Mouse (Mus musculus) erythroblast, embryonic 14.5 days (primary cell): Measurements from ENCODE around the gene Os9. TPM values are rescaled to one million over a fixed set of nuclear protein-coding genes. Genes with fewer than 3 reads are reported as not detected.

ENCODE experiments used
- H3K27me3 ChIP-seq: 2 replicates; pipeline ENCODE4 v1.6.1; 2012; ENCODE audit warnings: inconsistent platforms; ENCODE audit not compliant: control insufficient read depth
- H3K36me3 ChIP-seq: 2 replicates; pipeline ENCODE4 v1.6.1; 2012; ENCODE audit warnings: mild to moderate bottlenecking, inconsistent platforms; ENCODE audit not compliant: control insufficient read depth
- H3K4me1 ChIP-seq: 2 replicates; pipeline ENCODE4 v1.6.1; 2012; ENCODE audit warnings: inconsistent platforms; ENCODE audit not compliant: control insufficient read depth
- H3K4me3 ChIP-seq: replicated peaks from 2 replicates; pipeline ENCODE3; 2012; ENCODE audit warnings: moderate library complexity, mild to moderate bottlenecking, inconsistent platforms
- H3K9me3 ChIP-seq: 2 replicates; pipeline ENCODE4 v1.6.1; 2012; ENCODE audit warnings: low read length, inconsistent platforms, mixed read lengths; ENCODE audit not compliant: control insufficient read depth
- GATA1 ChIP-seq: IDR thresholded peaks from 2 replicates; pipeline ENCODE4 v1.6.1; 2012; ENCODE audit warnings: low read length, inconsistent platforms, mixed read lengths
- TAL1 ChIP-seq: IDR thresholded peaks from 3 replicates; pipeline ENCODE4 v1.6.1; 2012; ENCODE audit warnings: low read length, inconsistent platforms, mixed read lengths
- polyA plus RNA-seq: library from polyadenylated mRNA; stranded (reverse); fragments of >175 nt; gene quantifications from 2 replicates; pipeline ENCODE4 v1.2.3, GENCODE M21; 2012

Os9 gene
- polyA plus RNA-seq, 1 experiment: 13.2 TPM

GRCm38 (mm10) chr10:127122784-127123435, 2.0 kb upstream of the Os9 start:
- no peaks in the 10 kb centered on the region for H3K9me3 ChIP-seq
- peaks cover 71% of the 10 kb centered on the region for H3K4me1 ChIP-seq
- H3K36me3 ChIP-seq: peaks cover 21% of the 10 kb centered on the region
- no peak for TF ChIP-seq TAL1
- no peak for TF ChIP-seq GATA1
- H3K27me3 ChIP-seq: no peaks in the 10 kb centered on the region
- H3K4me3 ChIP-seq: peak overlapping the region; percentile 63

- Histone ChIP-seq H3K4me1 (peaks cover 64% of the 10 kb centered on the region), H3K27me3 (no peaks in the 10 kb centered on the region), H3K4me3 (peak overlapping the region; percentile 63), H3K36me3 (peaks cover 28% of the 10 kb centered on the region), H3K9me3 (no peaks in the 10 kb centered on the region)
- TF ChIP-seq GATA1 (no peak), TAL1 (no peak)
Measured at GRCm38 (mm10) chr10:127122018-127122417, 1.1 kb upstream of the Os9 start.

- Histone ChIP-seq H3K4me3 (peak overlapping the region; percentile 85), H3K4me1 (peaks cover 53% of the 10 kb centered on the region), H3K27me3 (no peaks in the 10 kb centered on the region), H3K36me3 (peaks cover 44% of the 10 kb centered on the region), H3K9me3 (no peaks in the 10 kb centered on the region)
- no peak for TF ChIP-seq GATA1
- no peak for TF ChIP-seq TAL1
Measured at GRCm38 (mm10) chr10:127120301-127121065, 448 bp downstream of the Os9 start.

GRCm38 (mm10) chr10:127119229-127119628, 1.7 kb downstream of the Os9 start:
- Histone ChIP-seq H3K4me1 (peaks cover 43% of the 10 kb centered on the region), H3K36me3 (peaks cover 53% of the 10 kb centered on the region), H3K9me3 (no peaks in the 10 kb centered on the region), H3K27me3 (no peaks in the 10 kb centered on the region), H3K4me3 (no peak overlapping the region)
- no peak for TF ChIP-seq TAL1
- TF ChIP-seq GATA1: no peak

GRCm38 (mm10) chr10:127118470-127118869, 2.5 kb downstream of the Os9 start:
- Histone ChIP-seq H3K4me1 (peaks cover 41% of the 10 kb centered on the region), H3K27me3 (no peaks in the 10 kb centered on the region), H3K9me3 (no peaks in the 10 kb centered on the region), H3K4me3 (no peak overlapping the region), H3K36me3 (peaks cover 56% of the 10 kb centered on the region)
- TF ChIP-seq GATA1: no peak
- TF ChIP-seq TAL1: no peak

- H3K36me3 ChIP-seq: peaks cover 78% of the 10 kb centered on the region
- H3K9me3 ChIP-seq: no peaks in the 10 kb centered on the region
- TF ChIP-seq GATA1 (no peak), TAL1 (no peak)
- H3K4me1 ChIP-seq: peaks cover 10% of the 10 kb centered on the region
- H3K27me3 ChIP-seq: no peaks in the 10 kb centered on the region
- H3K4me3 ChIP-seq: no peak overlapping the region
Measured at GRCm38 (mm10) chr10:127115068-127115467, 5.9 kb downstream of the Os9 start.

GRCm38 (mm10) chr10:127114408-127114807, 6.5 kb downstream of the Os9 start:
- TF ChIP-seq GATA1: no peak
- no peak for TF ChIP-seq TAL1
- no peak overlapping the region for H3K4me3 ChIP-seq
- peaks cover 7% of the 10 kb centered on the region for H3K4me1 ChIP-seq
- no peaks in the 10 kb centered on the region for H3K9me3 ChIP-seq
- no peaks in the 10 kb centered on the region for H3K27me3 ChIP-seq
- H3K36me3 ChIP-seq: peaks cover 72% of the 10 kb centered on the region

GRCm38 (mm10) chr10:127111001-127111887, 9.7 kb downstream of the Os9 start:
- TF ChIP-seq TAL1 (no peak), GATA1 (no peak)
- Histone ChIP-seq H3K4me3 (no peak overlapping the region), H3K27me3 (no peaks in the 10 kb centered on the region), H3K36me3 (peaks cover 58% of the 10 kb centered on the region), H3K4me1 (peaks cover 24% of the 10 kb centered on the region), H3K9me3 (no peaks in the 10 kb centered on the region)

DNA sequence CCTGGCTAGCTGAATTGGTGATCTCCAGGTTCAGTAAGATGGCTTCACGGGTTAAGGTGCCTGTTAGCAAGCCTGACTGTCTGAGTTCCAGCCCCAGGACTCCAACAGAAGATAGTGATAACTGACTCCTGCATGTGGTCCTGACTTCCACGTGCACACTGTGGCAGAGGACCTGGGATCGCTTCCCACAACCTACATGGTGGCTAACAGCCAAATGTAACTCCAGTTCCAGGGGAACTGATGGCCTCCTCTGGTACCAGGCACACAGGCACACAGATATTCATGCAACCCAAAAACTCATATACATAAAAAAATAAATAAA, 12.7 kb downstream of the Os9 start:
- H3K9me3 ChIP-seq: no peaks in the 10 kb centered on the region
- no peak overlapping the region for H3K4me3 ChIP-seq
- peaks cover 31% of the 10 kb centered on the region for H3K4me1 ChIP-seq
- no peak for TF ChIP-seq TAL1
- no peak for TF ChIP-seq GATA1
- H3K36me3 ChIP-seq: peaks cover 50% of the 10 kb centered on the region
- H3K27me3 ChIP-seq: no peaks in the 10 kb centered on the region
